ENCODE assay signal across 6 mouse cellular contexts in the genomic region with DNA sequence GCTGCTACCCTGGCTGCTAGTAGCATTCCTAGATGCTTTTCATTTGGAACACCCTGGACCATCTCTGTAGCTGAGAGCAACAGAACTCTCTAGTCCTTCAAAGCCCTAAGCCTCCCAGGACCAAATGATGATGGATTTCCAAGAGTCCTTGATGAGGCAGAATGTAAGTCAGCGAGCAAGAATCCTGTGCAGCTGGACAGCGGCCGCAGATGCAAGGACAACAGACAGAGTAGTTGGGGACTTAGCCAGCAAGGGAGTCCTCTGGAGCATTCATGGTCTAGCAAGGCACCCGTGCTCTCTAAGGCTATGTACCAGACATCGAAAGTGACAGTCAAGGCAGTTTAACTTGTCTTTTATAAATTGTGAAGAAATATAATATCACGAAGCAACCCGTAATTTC.
"Had no signal": no experiment of that assay in that cellular context is flagged by ENCODE, and none has a peak within 500 bp of the region (broad histone marks: within the 10 kb centered on the region; RNA-seq: fewer than 3 reads in every experiment).

No protein-coding gene starts in this region.

- DNase-seq: lung, postnatal 14 days; lung, postnatal 36 days; right cerebral cortex, postnatal 14 days; thymus, adult 2 months; thymus, postnatal 25 days; thymus, postnatal 4 days had no signal
